Mouse (Mus musculus) lung, postnatal 0 days (tissue): Measurements from ENCODE around the gene Raly.

ENCODE experiments used
- CTCF ChIP-seq: IDR thresholded peaks from 2 replicates; pipeline ENCODE4 v1.5.1; 2016; ENCODE audit warnings: antibody characterized with exemption, mild to moderate bottlenecking
- EP300 ChIP-seq: IDR thresholded peaks from 2 replicates; pipeline ENCODE4 v1.6.1; 2016; ENCODE audit warnings: antibody characterized with exemption, mild to moderate bottlenecking, control low read depth

DNA sequence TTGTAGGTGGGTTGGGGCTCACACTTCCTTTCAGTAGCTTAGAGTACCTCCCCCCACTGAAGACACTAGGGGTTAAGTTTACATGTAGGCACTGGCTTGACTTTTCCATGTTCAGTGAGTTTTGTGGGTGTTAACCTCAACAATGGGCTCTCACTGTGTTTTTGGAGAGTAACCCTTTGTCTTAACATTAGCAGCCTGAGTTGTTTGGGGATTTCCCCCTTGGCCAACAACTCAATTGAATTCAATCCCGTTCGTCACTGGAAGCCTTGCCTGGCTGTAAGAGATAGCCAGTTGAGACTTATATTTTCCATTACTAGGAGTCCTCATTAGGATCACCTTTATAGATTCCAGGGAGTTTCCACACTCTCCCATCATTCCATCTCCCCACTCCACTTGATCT lies 45.6 kb downstream of the Raly start:
- TF ChIP-seq CTCF, result no peak
- no peak for TF ChIP-seq EP300
